Mouse (Mus musculus) MEL (cell line): ENCODE results near the gene Shmt2. TPM values are rescaled to one million over a fixed set of nuclear protein-coding genes. Genes with fewer than 3 reads are reported as not detected.

ENCODE experiments used
- DNase-seq: peaks from one replicate; pipeline ENCODE4 v3.0.0; 2011; ENCODE audit warnings: low read depth, low spot score
- H3K27ac ChIP-seq: 2 replicates; pipeline ENCODE4 v1.5.1; 2012; ENCODE audit warnings: low read depth, mild to moderate bottlenecking, control low read depth, low read length, moderate library complexity; ENCODE audit not compliant: control insufficient read depth
- H3K27me3 ChIP-seq, 2 experiments: fragments of 150-350 bp in 1 of 2; sonication (generic) in 1 of 2; 2 replicates each; pipeline ENCODE4 v1.6.1; 2012; ENCODE audit warnings: low read length in 2 of 2, mild to moderate bottlenecking in 2 of 2, improper control_type of control experiment in 1 of 2, moderate library complexity in 1 of 2; ENCODE audit not compliant: insufficient read depth in 2 of 2, control insufficient read depth in 1 of 2
- H3K36me3 ChIP-seq, 2 experiments: 2 replicates each; pipeline ENCODE4 v1.6.1; 2012 to 2014; ENCODE audit warnings: low read length in 2 of 2, improper control_type of control experiment in 1 of 2, inconsistent platforms in 1 of 2, mild to moderate bottlenecking in 1 of 2; ENCODE audit not compliant: insufficient read depth in 2 of 2, control insufficient read depth in 1 of 2
- H3K4me1 ChIP-seq, 2 experiments: fragments of 150-350 bp in 1 of 2; sonication (generic) in 1 of 2; 2 replicates each; pipeline ENCODE4 v1.6.1; 2012; ENCODE audit warnings: low read length in 2 of 2, improper control_type of control experiment in 1 of 2, mild to moderate bottlenecking in 1 of 2; ENCODE audit not compliant: insufficient read depth in 2 of 2, control insufficient read depth in 1 of 2
- H3K4me3 ChIP-seq, 2 experiments: fragments of 150-350 bp in 1 of 2; sonication (generic) in 1 of 2; 2 replicates each; pipeline ENCODE4 v1.5.1; 2012; ENCODE audit warnings: low read depth in 2 of 2, low read length in 2 of 2, mild to moderate bottlenecking in 2 of 2, moderate library complexity in 2 of 2, control low read depth in 1 of 2, improper control_type of control experiment in 1 of 2; ENCODE audit not compliant: control insufficient read depth in 1 of 2, insufficient read depth in 1 of 2
- H3K79me2 ChIP-seq: 2 replicates; pipeline ENCODE4 v1.6.1; 2012; ENCODE audit warnings: mild to moderate bottlenecking, low read length, moderate library complexity; ENCODE audit not compliant: control insufficient read depth, poor library complexity, insufficient read depth
- H3K9ac ChIP-seq: 2 replicates; pipeline ENCODE4 v1.6.1; 2012; ENCODE audit warnings: low read depth, mild to moderate bottlenecking, control low read depth, low read length, moderate library complexity; ENCODE audit not compliant: control insufficient read depth, poor library complexity, severe bottlenecking
- H3K9me3 ChIP-seq: fragments of 150-350 bp; sonication (generic); replicated peaks from 2 replicates; pipeline ENCODE4 v1.6.1; 2012; ENCODE audit warnings: mild to moderate bottlenecking, low read length, improper control_type of control experiment, moderate library complexity; ENCODE audit not compliant: insufficient read depth
- BHLHE40 ChIP-seq: IDR thresholded peaks from 2 replicates; pipeline ENCODE4 v1.6.1; 2012; ENCODE audit warnings: low read depth, mild to moderate bottlenecking, inconsistent platforms, low read length, improper control_type of control experiment, borderline replicate concordance
- CHD2 ChIP-seq: IDR thresholded peaks from 2 replicates; pipeline ENCODE4 v1.6.1; 2011; ENCODE audit warnings: low read length, improper control_type of control experiment
- CTCF ChIP-seq, 3 experiments: IDR thresholded peaks in 2 of 3; conservative IDR thresholded peaks in 1 of 3; 2 replicates each; pipeline ENCODE4 v1.5.1; 2011 to 2012; ENCODE audit warnings: low read length in 3 of 3, low read depth in 2 of 3, mild to moderate bottlenecking in 2 of 3, improper control_type of control experiment in 1 of 3, inconsistent platforms in 1 of 3, mixed read lengths in 1 of 3, moderate library complexity in 1 of 3; ENCODE audit not compliant: control insufficient read depth in 1 of 3, insufficient read depth in 1 of 3, poor library complexity in 1 of 3, severe bottlenecking in 1 of 3
- E2F4 ChIP-seq: IDR thresholded peaks from 2 replicates; pipeline ENCODE4 v1.6.1; 2011; ENCODE audit warnings: low read depth, low read length, improper control_type of control experiment, borderline replicate concordance
- ELF1 ChIP-seq: IDR thresholded peaks from 2 replicates; pipeline ENCODE4 v1.6.1; 2014; ENCODE audit warnings: low read depth, mild to moderate bottlenecking, inconsistent platforms, low read length, improper control_type of control experiment, moderate library complexity
- EP300 ChIP-seq, 2 experiments: IDR thresholded peaks; 2 replicates each; pipeline ENCODE4 v1.6.1; 2011; ENCODE audit warnings: improper control_type of control experiment in 2 of 2, low read length in 2 of 2, low read depth in 1 of 2, mild to moderate bottlenecking in 1 of 2
- ETS1 ChIP-seq: IDR thresholded peaks from 2 replicates; pipeline ENCODE4 v1.6.1; 2012; ENCODE audit warnings: low read depth, mild to moderate bottlenecking, inconsistent platforms, low read length, improper control_type of control experiment, moderate library complexity
- GABPA ChIP-seq: IDR thresholded peaks from 2 replicates; pipeline ENCODE4 v1.6.1; 2012; ENCODE audit warnings: low read depth, mild to moderate bottlenecking, inconsistent platforms, low read length, improper control_type of control experiment, moderate library complexity
- GATA1 ChIP-seq: IDR thresholded peaks from 2 replicates; pipeline ENCODE4 v1.6.1; 2011; ENCODE audit warnings: low read depth, low read length, improper control_type of control experiment
- HCFC1 ChIP-seq: IDR thresholded peaks from 2 replicates; pipeline ENCODE4 v1.6.1; 2012; ENCODE audit warnings: low read depth, mild to moderate bottlenecking, inconsistent platforms, low read length, improper control_type of control experiment, moderate library complexity
- JUND ChIP-seq: IDR thresholded peaks from 2 replicates; pipeline ENCODE4 v1.6.1; 2011; ENCODE audit warnings: low read depth, mild to moderate bottlenecking, improper control_type of control experiment, low read length
- KAT2A ChIP-seq: conservative IDR thresholded peaks from 2 replicates; pipeline ENCODE4 v1.6.1; 2012; ENCODE audit warnings: low read depth, low read length, improper control_type of control experiment, inconsistent platforms
- MAFK ChIP-seq: IDR thresholded peaks from 2 replicates; pipeline ENCODE4 v1.6.1; 2011; ENCODE audit warnings: low read depth, mild to moderate bottlenecking, low read length, improper control_type of control experiment, borderline replicate concordance
- MAX ChIP-seq: IDR thresholded peaks from 2 replicates; pipeline ENCODE4 v1.6.1; 2011; ENCODE audit warnings: low read length, improper control_type of control experiment
- MAZ ChIP-seq: IDR thresholded peaks from 2 replicates; pipeline ENCODE4 v1.6.1; 2012; ENCODE audit warnings: low read depth, mild to moderate bottlenecking, inconsistent platforms, low read length, improper control_type of control experiment
- MEF2A ChIP-seq: IDR thresholded peaks from 2 replicates; pipeline ENCODE4 v1.6.1; 2014; ENCODE audit warnings: low read depth, mild to moderate bottlenecking, inconsistent platforms, low read length, improper control_type of control experiment; ENCODE audit not compliant: poor library complexity, insufficient replicate concordance, severe bottlenecking; ENCODE audit errors: extremely low read depth
- MYB ChIP-seq: IDR thresholded peaks from 2 replicates; pipeline ENCODE4 v1.6.1; 2011; ENCODE audit warnings: mild to moderate bottlenecking, low read depth, low read length, improper control_type of control experiment
- NELFE ChIP-seq: IDR thresholded peaks from 2 replicates; pipeline ENCODE4 v1.6.1; 2011; ENCODE audit warnings: low read depth, low read length, improper control_type of control experiment
- NRF1 ChIP-seq: IDR thresholded peaks from 2 replicates; pipeline ENCODE4 v1.6.1; 2014; ENCODE audit warnings: low read depth, mild to moderate bottlenecking, inconsistent platforms, low read length, improper control_type of control experiment, moderate library complexity; ENCODE audit not compliant: poor library complexity, insufficient read depth, severe bottlenecking
- POLR2A ChIP-seq, 2 experiments: IDR thresholded peaks; 2 replicates each; pipeline ENCODE4 v1.6.1; 2011 to 2012; ENCODE audit warnings: low read length in 2 of 2, mild to moderate bottlenecking in 2 of 2, control low read depth in 1 of 2, improper control_type of control experiment in 1 of 2, low read depth in 1 of 2, moderate library complexity in 1 of 2; ENCODE audit not compliant: control insufficient read depth in 1 of 2, insufficient read depth in 1 of 2, poor library complexity in 1 of 2
- POLR2AphosphoS2 ChIP-seq: IDR thresholded peaks from 2 replicates; pipeline ENCODE4 v1.6.1; 2011; ENCODE audit warnings: low read length, improper control_type of control experiment
- RAD21 ChIP-seq: IDR thresholded peaks from 2 replicates; pipeline ENCODE4 v1.6.1; 2011; ENCODE audit warnings: mild to moderate bottlenecking, low read depth, low read length, improper control_type of control experiment
- RCOR1 ChIP-seq: IDR thresholded peaks from 2 replicates; pipeline ENCODE4 v1.6.1; 2012; ENCODE audit warnings: low read depth, mild to moderate bottlenecking, inconsistent platforms, low read length, improper control_type of control experiment
- SIN3A ChIP-seq: IDR thresholded peaks from 2 replicates; pipeline ENCODE4 v1.6.1; 2012; ENCODE audit warnings: low read length, improper control_type of control experiment, inconsistent platforms
- SMC3 ChIP-seq: IDR thresholded peaks from 2 replicates; pipeline ENCODE4 v1.6.1; 2011; ENCODE audit warnings: low read depth, low read length, improper control_type of control experiment
- TBP ChIP-seq: IDR thresholded peaks from 2 replicates; pipeline ENCODE4 v1.8.0; 2011; ENCODE audit warnings: low read depth, low read length, improper control_type of control experiment
- TCF12 ChIP-seq: IDR thresholded peaks from 2 replicates; pipeline ENCODE4 v1.6.1; 2014; ENCODE audit warnings: low read depth, mild to moderate bottlenecking, inconsistent platforms, low read length, improper control_type of control experiment, moderate library complexity
- ZC3H11A ChIP-seq: IDR thresholded peaks from 2 replicates; pipeline ENCODE4 v1.6.1; 2012; ENCODE audit warnings: low read depth, mild to moderate bottlenecking, inconsistent platforms, low read length, improper control_type of control experiment
- ZKSCAN1 ChIP-seq: IDR thresholded peaks from 2 replicates; pipeline ENCODE4 v1.6.1; 2012; ENCODE audit warnings: low read depth, mild to moderate bottlenecking, inconsistent platforms, low read length, improper control_type of control experiment, moderate library complexity
- ZMIZ1 ChIP-seq: IDR thresholded peaks from 2 replicates; pipeline ENCODE4 v1.6.1; 2012; ENCODE audit warnings: low read depth, mild to moderate bottlenecking, inconsistent platforms, low read length, improper control_type of control experiment, moderate library complexity
- ZNF384 ChIP-seq: IDR thresholded peaks from 2 replicates; pipeline ENCODE4 v1.6.1; 2012; ENCODE audit warnings: low read depth, mild to moderate bottlenecking, inconsistent platforms, low read length, improper control_type of control experiment
- polyA plus RNA-seq, 2 experiments: library from polyadenylated mRNA; stranded (reverse) in 1 of 2; unstranded in 1 of 2; fragments of >175 nt in 1 of 2; fragments of >200 nt in 1 of 2; gene quantifications; 2 replicates each; pipeline versions ENCODE4 v1.2.1 to v1.2.4; 2012; ENCODE audit warnings: low replicate concordance in 2 of 2, low read depth in 1 of 2; ENCODE audit not compliant: insufficient read length in 2 of 2, insufficient read depth in 1 of 2, missing spikeins in 1 of 2
- total RNA-seq: library from RNA; depleted of rRNA; stranded (reverse); fragments of 300-350 nt; gene quantifications from 2 replicates; pipeline ENCODE4 v1.2.3, GENCODE M21; 2012

Gene Shmt2
- total and polyA plus RNA-seq, 3 experiments, result 242 to 582 (median 263) TPM

GRCm38 (mm10) chr10:127541510-127541909 lies 19.3 kb upstream of the Shmt2 start:
- Histone ChIP-seq H3K27ac (no peak overlapping the region), H3K36me3 (no peaks in the 10 kb centered on the region), H3K4me3 (no peak overlapping the region), H3K27me3 (no peaks in the 10 kb centered on the region; a peak in 1 of 4 replicates), H3K4me1 (peaks cover 0 to 6% of the 10 kb centered on the region in 2 experiments; a peak in 2 of 4 replicates), H3K9ac (no peak overlapping the region), H3K79me2 (no peaks in the 10 kb centered on the region), H3K9me3 (no peaks in the 10 kb centered on the region)
- TF ChIP-seq ZC3H11A (no peak), NRF1 (no peak), RAD21 (no peak), KAT2A (no peak), EP300 (IDR thresholded peaks at IDR 0.05; ENCODE audit: low read depth in 1 of 2, low read length in 2 of 2) (no peak), ELF1 (no peak), MAFK (no peak), GATA1 (no peak), GABPA (no peak), CTCF (IDR thresholded peaks at IDR 0.05 in 2 of 3, conservative IDR thresholded peaks at IDR 0.05 in 1 of 3; ENCODE audit: control insufficient read depth in 1 of 3, insufficient read depth in 1 of 3, low read depth in 2 of 3, low read length in 3 of 3, poor library complexity in 1 of 3, severe bottlenecking in 1 of 3) (no peak), HCFC1 (no peak), TCF12 (no peak), SMC3 (no peak)
- DNase-seq, result no peak

DNA sequence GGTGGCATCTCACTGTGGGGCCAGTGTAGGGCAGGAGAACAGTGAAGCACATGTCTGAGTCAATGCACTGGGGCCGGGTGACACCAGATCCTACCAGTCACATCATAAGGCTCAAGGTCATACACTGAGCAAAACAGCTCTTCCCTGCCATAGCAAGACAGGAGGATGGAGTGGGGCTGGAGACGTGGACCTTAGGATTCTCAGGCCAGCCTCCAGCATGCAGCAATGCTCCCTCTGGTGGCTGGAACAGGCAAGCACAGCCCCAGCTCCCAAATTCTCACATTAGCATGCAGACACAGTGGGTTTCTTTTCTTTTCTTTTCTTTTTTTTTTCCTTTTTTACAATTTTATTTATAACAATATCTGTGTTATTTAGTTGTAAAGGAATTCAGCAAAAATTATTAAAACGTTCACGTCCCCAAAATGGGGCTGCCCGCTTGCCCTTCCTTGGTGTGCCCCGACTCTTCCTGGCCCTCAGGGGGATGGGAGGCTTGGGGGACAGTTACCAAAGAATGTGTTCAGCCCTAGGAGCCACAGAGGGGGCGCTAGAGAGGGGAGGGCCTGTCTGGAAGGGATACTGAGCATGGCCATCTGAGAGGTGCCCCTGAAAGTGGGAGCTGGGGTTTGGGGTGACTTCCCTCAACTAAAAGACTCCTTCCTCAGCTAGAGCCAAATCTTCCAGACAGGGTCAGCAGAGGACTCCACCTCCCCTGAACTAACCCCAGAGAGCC lies 15.8 kb upstream of the Shmt2 start:
- peak; percentile 72 for DNase-seq
- Histone ChIP-seq H3K9ac (0 out of 2 replicates have a peak overlapping the region, but pooled peaks have one; percentile 1), H3K4me3 (no peak overlapping the region)
- TF ChIP-seq EP300 (IDR thresholded peaks at IDR 0.05; ENCODE audit: low read depth in 1 of 2, low read length in 2 of 2) (no peak), ZNF384 (no peak), KAT2A (no peak), POLR2AphosphoS2 (no peak), ETS1 (no peak), ZC3H11A (peak; percentile 71), ZMIZ1 (no peak), ELF1 (no peak), NELFE (no peak), HCFC1 (0 out of 2 replicates have a peak, but pooled peaks have one; percentile 43), MEF2A (no peak), MAZ (peak; percentile 68; the same call in 1 of the 2 replicates), TCF12 (no peak), BHLHE40 (no peak), JUND (no peak), CHD2 (no peak), SIN3A (0 out of 2 replicates have a peak, but pooled peaks have one; percentile 38), E2F4 (no peak), MAX (no peak), TBP (0 out of 2 replicates have a peak, but pooled peaks have one; percentile 18), SMC3 (peak; percentile 97), POLR2A (IDR thresholded peaks at IDR 0.05; ENCODE audit: control insufficient read depth in 1 of 2, insufficient read depth in 1 of 2, low read depth in 1 of 2, low read length in 2 of 2, poor library complexity in 1 of 2) (no peak), MYB (no peak), GATA1 (no peak), RCOR1 (no peak), ZKSCAN1 (no peak)

More for the DNA sequence above, 15.8 kb upstream of the Shmt2 start:
- H3K4me1 ChIP-seq, result peaks cover 0 to 13% of the 10 kb centered on the region in 2 experiments; a peak in 2 of 4 replicates
- no peaks in the 10 kb centered on the region for H3K9me3 ChIP-seq
- H3K36me3 ChIP-seq, result no peaks in the 10 kb centered on the region
- no peak overlapping the region for H3K27ac ChIP-seq
- H3K27me3 ChIP-seq, result peaks cover 5 to 13% of the 10 kb centered on the region in 2 experiments
- no peaks in the 10 kb centered on the region for H3K79me2 ChIP-seq
